Mouse (Mus musculus) large intestine, adult 2 months (tissue): ENCODE results near the gene Gm37240. TPM values are rescaled to one million over a fixed set of nuclear protein-coding genes. Genes with fewer than 3 reads are reported as not detected.
"Not testable (repeated sequence)": the region's sequence is repeated elsewhere in the genome, so short reads cannot be mapped to it uniquely, and the experiment has no call there.

ENCODE experiments used
- DNase-seq: peaks from one replicate; pipeline ENCODE4 v3.0.0-alpha.2; 2012; ENCODE audit warnings: low read depth, low spot score
- WGBS: fragments of 180-500 bp; shearing (Covaris S2); methylation state at CpG from one replicate; pipeline ENCODE4 v1.1.7; 2018; 5-methylcytosine and 5-hydroxymethylcytosine counted together
- polyA plus RNA-seq: library from polyadenylated mRNA; depleted of rRNA; stranded (reverse); fragments of >200 nt; gene quantifications from 2 replicates; pipeline ENCODE4 v1.2.3, GENCODE M21; 2012

Gm37240 gene
- polyA plus RNA-seq, 1 experiment = 3.7 TPM

DNA sequence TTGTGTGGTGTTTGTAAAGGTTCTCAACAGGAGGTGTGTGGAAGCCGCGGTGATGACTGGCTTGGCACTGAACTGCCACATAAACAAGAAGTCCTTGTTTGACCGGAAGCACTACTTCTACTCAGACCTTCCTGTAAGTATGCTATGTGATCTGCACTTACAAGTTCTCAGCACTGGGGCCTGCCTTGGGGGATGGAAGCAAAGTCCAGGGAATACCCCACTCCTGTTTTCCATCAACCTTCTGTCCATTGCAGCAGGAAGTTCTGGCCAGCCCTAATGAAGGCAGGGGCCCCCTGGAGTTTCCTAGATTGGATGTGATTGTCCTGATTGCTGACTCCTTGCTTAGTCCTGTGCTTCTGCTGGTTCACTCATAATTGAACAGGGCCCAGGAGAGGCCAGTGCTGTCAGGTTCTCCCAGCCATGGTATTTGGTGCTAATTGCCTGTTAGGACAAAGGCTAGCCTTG lies 285.4 kb downstream of the Gm37240 start:
- 56% methylated on average over 3 of the region's 3 CpGs for WGBS
- DNase-seq = no peak

- no peak for DNase-seq
- WGBS = 75% methylated on average over 3 of the region's 3 CpGs
These were observed 287.8 kb downstream of the Gm37240 start for GRCm38 (mm10) chr3:85599526-85599925.

DNA sequence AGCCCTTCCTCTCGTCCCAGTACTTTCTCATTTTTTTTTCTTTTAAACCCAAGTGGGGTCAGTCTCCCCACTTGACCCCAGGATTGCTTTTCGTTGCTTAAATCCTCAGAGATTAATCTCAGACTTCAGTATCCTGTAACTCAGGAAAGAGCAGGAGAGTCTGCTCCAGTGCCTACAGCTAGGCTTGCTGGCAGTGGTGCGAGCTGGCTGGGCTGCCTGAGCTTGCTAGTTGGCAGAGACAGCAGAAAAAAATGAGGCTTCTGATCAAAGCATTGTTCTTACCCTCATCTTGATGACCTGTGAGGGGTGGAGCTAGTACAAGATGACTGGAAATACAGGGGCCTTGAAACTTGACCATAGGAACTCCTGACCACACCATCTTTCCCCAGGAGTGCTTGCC lies 292.9 kb downstream of the Gm37240 start:
- no peak for DNase-seq
- 74% methylated on average over 3 of the region's 3 CpGs for WGBS

- DNase-seq = no peak
These were observed 294.6 kb downstream of the Gm37240 start for GRCm38 (mm10) chr3:85592640-85593252.

DNA sequence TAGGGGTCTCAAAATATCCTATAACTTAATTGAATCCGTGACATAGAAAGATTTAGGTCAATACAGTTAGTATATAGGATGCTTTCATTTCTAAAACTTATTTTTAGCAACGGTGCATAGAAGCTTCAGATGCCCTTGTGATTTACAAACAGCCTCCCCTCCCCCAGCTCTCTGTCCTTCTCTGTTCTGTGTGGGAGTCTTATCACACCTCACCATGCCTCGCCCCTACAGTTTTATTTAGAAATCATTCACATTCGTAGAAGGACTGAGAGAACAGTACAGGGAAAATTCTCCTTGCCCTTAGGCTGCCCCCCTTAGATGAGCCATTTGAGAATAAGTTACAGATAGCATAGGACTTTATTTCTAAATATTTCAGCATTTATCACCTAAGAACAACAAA lies 295.3 kb downstream of the Gm37240 start:
- 69% methylated on average over 4 of the region's 4 CpGs for WGBS

More at GRCm38 (mm10) chr3:85592640-85593252, 294.6 kb downstream of the Gm37240 start:
- WGBS = 91% methylated on average over 5 of the region's 5 CpGs

GRCm38 (mm10) chr3:85590090-85590754 lies 297.1 kb downstream of the Gm37240 start:
- DNase-seq = no peak
- 77% methylated on average over 3 of the region's 3 CpGs for WGBS

More for the DNA sequence above, 295.3 kb downstream of the Gm37240 start:
- DNase-seq = no peak

DNA sequence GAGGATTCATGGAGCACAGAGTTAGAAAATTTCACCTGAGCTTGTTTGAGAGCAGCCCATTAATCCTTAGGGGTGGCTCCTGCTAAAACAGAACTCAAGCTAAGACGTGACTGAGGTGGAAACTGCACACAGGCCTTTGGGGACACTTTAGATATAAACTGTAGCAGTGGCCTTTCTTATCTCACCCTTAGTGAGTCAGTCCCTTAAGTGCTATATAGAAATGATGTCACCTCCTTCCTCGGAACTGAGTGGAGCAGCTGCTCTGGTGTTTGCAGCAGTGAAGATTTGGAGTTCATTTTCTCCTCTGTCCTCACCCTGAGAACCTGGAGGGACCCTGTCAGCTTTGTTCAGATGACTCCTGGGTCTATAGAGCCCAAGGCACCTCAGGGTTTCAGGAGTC lies 298.6 kb downstream of the Gm37240 start:
- 36% methylated on average over 2 of the region's 2 CpGs for WGBS
- no peak for DNase-seq

GRCm38 (mm10) chr3:85584966-85585365 lies 302.4 kb downstream of the Gm37240 start:
- DNase-seq = no peak
- WGBS = 86% methylated on average over 4 of the region's 4 CpGs

DNA sequence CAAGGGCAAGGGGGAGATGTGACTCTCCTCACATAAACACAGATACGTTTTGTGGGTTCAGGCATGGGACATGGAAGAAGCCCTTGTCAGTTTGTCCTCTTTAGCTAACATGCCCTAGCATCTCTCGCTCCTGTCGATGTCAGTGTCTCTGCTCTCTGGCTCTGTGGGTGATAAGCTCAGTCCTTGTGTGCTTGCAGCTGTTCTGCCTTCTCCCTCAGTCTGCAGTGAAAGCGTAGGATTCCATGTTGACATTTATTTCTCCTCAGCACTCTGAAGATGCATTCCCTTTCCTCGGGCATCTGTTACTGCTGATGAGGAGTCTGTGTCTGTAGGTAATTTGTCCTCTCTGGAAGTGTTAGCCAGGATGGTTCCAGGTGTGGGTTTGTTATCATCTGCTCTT lies 304.1 kb downstream of the Gm37240 start:
- WGBS = 88% methylated on average over 5 of the region's 5 CpGs
- no peak for DNase-seq

DNA sequence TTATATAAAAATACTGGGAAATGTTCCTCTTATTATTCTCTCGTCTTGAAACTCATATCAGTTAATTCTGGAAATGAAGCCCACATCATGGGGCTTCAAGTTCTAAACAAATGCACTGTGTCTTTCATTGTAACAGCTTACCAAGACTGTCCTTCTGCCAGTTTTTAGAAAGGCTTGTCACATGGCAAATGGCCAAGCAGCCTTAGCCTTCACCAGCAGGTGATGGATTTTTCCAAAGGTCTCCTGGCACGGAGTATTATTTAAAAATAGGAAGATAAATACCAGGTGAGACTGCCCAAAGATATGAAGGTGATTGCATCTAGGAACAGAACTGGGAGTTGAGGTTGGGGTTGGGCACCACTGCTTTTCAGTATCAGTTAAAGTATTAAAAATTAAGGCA lies 304.6 kb downstream of the Gm37240 start:
- no peak for DNase-seq
- 65% methylated on average over 2 of the region's 2 CpGs for WGBS

DNA sequence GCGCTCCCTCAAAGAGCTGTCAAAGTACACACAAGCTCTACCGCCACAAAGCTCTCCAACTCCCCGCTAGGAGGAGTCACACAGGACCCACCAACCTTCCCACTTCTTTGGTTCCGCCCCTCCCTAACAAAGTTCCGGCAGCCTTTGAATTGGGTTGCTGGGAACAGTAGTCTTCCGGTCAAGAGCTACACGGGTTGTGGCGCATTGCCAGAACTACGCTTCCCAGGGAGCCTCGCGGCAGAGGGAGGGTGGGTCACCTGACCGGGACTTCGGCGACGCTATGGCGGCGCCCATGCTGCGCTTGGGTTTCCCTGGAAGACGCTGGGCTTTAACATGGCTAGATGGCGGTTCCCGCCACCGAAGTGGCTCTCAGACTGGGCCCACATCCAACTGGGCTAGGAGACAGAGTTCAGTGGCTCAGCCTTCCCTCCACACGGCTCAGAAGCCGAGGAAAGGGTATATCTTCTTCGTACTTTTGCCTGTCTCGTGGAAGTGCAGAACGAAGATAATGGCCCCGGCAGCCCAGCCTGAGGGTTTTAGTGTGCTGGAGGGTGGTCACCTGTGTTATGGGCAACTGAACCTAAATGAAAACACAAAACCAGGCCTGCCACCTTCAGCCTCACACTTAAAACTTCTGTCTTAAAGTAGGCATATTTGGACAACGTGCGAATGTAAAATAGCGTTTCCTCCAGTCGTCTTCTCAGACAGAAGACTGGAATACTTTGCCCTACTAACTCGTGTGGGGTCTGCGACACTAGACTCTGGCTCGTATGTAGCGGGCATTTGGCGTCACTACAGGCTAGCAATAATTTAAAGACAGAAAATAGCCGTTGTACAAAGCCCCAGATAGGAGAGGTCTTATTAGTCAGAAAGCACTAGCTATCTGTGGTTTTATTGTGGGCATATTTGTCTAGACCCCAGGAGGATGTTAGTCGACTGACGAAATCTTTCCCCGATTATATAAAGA lies 313.2 kb downstream of the Gm37240 start, which contains the start of gene Gatb:
TSS of gene Gatb (plus strand) at position 256 of the 967 bp plus-strand sequence.
- under 1% methylated on average over 41 of the region's 41 CpGs for WGBS
- peak; percentile 100 for DNase-seq

GRCm38 (mm10) chr3:85573216-85573863 lies 314.0 kb downstream of the Gm37240 start:
- WGBS = 20% methylated on average over 6 of the region's 6 CpGs
- no peak for DNase-seq

- WGBS = 92% methylated on average over 8 of the region's 8 CpGs
- not testable (repeated sequence) for DNase-seq
These were observed 314.8 kb downstream of the Gm37240 start for GRCm38 (mm10) chr3:85572502-85572901.

DNA sequence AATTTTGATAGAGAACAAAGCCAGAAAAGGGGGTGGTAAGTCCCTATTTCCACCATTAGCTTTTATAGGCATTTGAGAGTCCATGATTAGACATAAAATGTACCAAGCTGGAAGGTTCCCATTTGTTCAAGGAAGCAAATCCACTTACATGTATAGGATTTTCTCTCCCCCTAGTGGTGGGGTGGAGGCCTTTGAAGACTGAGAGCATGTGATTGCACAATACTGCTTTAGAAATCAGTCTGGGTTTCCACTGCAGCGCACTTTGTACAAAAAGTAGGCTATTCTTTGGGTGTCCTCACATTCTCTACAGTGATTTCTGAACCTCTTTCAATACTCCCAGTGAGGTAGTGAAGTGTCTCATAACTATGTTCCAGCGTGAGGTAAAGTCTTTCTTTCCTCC lies 316.0 kb downstream of the Gm37240 start:
- WGBS = 44% methylated on average over 2 of the region's 2 CpGs
- peak; percentile 44 for DNase-seq

GRCm38 (mm10) chr3:85564603-85565002 lies 322.7 kb downstream of the Gm37240 start:
- WGBS = 50% methylated on average over 2 of the region's 2 CpGs

DNA sequence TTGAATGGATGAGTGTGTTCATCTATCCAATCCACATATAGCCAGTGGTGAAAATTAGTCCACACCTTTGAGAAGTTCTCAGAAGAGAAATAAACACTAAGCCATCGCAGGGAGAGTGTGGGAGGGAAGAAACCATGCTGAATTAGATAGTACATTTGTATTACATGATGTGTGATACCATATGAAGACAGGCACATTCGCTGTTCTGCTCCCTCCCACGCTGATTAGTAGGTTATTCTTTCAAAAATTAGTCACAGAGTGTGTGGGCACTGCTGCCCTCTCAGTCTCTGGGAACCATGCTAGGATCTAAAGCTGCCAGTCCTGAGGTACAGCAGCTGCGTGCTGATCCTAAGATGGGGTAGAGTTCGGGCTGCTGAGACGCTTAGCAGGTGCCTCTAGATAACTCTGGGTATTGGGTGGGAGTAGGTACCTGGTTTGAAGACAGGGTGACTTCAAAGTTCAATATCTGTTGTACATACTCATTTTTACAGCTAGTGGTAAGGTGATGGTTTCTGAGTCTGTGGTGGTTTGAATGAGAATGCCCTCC lies 333.5 kb downstream of the Gm37240 start:
- 82% methylated on average over 6 of the region's 6 CpGs for WGBS
- DNase-seq = no peak

More at GRCm38 (mm10) chr3:85564603-85565002, 322.7 kb downstream of the Gm37240 start:
- DNase-seq = no peak

GRCm38 (mm10) chr3:85551352-85551751 lies 336.0 kb downstream of the Gm37240 start:
- WGBS = 66% methylated on average over 2 of the region's 2 CpGs
- no peak for DNase-seq

GRCm38 (mm10) chr3:85550312-85550711 lies 337.0 kb downstream of the Gm37240 start:
- no peak for DNase-seq
- WGBS = 59% methylated on average over 4 of the region's 4 CpGs

DNA sequence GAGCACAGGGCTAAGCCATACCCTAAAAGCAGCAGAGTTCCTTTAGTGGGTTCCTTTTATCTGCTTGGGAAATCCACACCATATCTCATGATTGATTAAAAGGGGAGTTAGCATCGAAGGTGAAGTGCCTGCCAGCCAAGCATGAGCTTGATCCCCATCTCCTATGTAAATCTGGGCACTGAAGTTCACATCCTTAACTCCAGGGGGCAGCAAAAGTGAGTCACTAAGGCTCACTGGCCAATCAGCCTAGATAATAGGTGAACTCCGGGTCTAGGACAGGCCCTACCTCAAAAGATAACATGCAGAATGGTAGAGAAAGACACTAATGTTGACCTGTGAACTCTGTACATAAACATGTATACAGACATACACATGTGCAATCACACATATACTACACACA lies 343.7 kb downstream of the Gm37240 start:
- WGBS = 52% methylated on average over 2 of the region's 2 CpGs
- no peak for DNase-seq
